Mouse (Mus musculus) G1E-ER4 (cell line): Measurements from ENCODE around the gene Chrnb1. TPM values are rescaled to one million over a fixed set of nuclear protein-coding genes. Genes with fewer than 3 reads are reported as not detected.

Source experiments
- GATA1 ChIP-seq: IDR thresholded peaks from one replicate; pipeline ENCODE4 v1.8.0; 2012; ENCODE audit warnings: low read length, inconsistent platforms
- polyA plus RNA-seq: library from polyadenylated mRNA; stranded (reverse); fragments of >175 nt; gene quantifications from 2 replicates; pipeline ENCODE4 v1.2.3, GENCODE M21; 2012

The Chrnb1 gene
- polyA plus RNA-seq, 1 experiment, result 0.11 TPM

- TF ChIP-seq GATA1, result no peak
Observed at GRCm38 (mm10) chr11:69765221-69766125, 30.3 kb downstream of the Chrnb1 start, which contains the start of gene Zbtb4. TSS of gene Zbtb4 (plus strand) at chr11:69765912.

- TF ChIP-seq GATA1, result no peak
Observed at GRCm38 (mm10) chr11:69763551-69763950, 32.2 kb downstream of the Chrnb1 start.

DNA sequence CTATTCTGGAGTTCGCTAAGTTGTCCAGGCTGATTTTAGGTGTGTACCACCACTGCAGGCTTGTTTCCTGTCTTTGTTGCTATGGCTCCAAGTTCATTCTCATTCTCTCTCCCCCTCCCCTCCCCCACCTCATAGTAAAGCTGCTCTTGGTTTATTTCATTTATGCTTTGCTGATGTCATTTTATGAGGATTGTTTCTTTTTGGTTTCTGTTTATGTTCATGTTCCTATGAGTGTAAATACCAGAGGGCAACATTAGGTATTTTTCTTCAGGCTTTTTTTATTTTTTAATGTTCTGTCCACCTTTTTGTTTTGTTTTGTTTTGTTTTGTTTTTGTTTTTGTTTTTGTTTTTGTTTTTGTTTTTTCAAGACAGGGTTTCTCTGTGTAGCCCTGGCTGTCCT, 33.9 kb downstream of the Chrnb1 start, which contains the start of gene Slc35g3:
Slc35g3 (minus strand) TSS at position 101 of the 400 bp plus-strand sequence.
- TF ChIP-seq GATA1, result no peak

DNA sequence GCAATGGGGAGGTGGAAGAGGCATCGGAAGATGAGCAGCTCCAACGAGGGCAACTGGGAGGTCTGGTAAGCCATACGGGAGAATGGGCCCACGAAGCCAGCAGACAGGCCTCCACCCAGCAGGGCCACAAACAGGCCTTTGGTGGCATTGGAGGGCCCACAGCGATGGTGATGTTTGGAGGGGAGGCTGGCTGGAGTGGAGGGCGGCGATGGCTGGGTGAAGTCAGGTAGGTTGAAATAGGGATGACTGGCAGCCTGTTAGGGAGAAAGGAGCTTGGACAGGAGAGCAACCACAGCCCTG, 34.9 kb downstream of the Chrnb1 start:
- TF ChIP-seq GATA1, result no peak

- TF ChIP-seq GATA1, result no peak
Observed at GRCm38 (mm10) chr11:69760160-69760900, 35.4 kb downstream of the Chrnb1 start.

GRCm38 (mm10) chr11:69758971-69759721, 36.6 kb downstream of the Chrnb1 start:
- no peak for TF ChIP-seq GATA1

DNA sequence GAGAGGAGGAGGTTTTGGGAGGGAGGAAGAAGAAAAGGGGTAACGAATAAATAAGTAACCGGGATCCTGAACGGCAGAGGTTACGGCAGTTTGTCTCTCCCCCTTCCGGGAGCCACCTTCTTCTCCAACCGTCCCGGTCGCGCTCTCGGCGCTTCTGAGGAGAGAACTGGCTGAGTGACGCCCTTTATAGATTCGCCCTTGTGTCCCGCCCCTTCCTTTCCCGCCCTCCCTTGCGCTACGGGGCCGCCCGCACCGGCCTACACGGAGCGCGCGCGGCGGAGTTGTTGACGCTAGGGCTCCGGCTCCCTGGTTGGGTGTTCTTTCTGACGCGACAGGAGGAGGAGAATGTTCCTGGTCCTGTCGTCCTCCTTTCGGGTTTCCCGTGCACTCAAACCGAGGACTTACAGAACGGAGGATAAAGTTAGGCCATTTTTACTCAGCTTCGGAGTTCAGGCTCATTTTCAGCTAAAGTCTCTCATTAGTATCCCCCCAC, 37.2 kb downstream of the Chrnb1 start, which contains the start of gene Polr2a:
Polr2a (minus strand) TSS at position 160 of the 493 bp plus-strand sequence.
- no peak for TF ChIP-seq GATA1

- TF ChIP-seq GATA1, result no peak
Observed at GRCm38 (mm10) chr11:69758090-69758456, 37.7 kb downstream of the Chrnb1 start.

GRCm38 (mm10) chr11:69757303-69758089, 38.2 kb downstream of the Chrnb1 start:
- no peak for TF ChIP-seq GATA1

GRCm38 (mm10) chr11:69754701-69755100, 41.0 kb downstream of the Chrnb1 start:
- no peak for TF ChIP-seq GATA1

DNA sequence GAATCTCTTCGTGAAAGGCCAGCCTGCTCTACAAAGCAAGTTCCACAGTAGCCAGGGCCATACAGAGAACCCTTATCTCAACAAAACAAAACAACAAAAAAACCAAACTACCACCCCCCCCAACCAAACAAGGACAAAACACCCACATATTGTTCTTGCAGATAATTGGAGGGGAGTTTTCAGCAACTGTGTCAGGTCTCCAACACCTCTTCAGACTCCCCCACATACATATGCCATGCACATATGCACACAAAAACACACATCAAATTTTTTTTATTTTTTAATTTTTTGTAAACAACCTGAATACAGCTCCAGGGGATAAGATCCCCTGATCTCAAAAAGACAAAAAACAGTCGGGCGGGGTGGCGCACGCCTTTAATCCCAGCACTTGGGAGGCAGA, 41.5 kb downstream of the Chrnb1 start:
- TF ChIP-seq GATA1, result no peak

GRCm38 (mm10) chr11:69752686-69753085, 43.1 kb downstream of the Chrnb1 start:
- no peak for TF ChIP-seq GATA1

DNA sequence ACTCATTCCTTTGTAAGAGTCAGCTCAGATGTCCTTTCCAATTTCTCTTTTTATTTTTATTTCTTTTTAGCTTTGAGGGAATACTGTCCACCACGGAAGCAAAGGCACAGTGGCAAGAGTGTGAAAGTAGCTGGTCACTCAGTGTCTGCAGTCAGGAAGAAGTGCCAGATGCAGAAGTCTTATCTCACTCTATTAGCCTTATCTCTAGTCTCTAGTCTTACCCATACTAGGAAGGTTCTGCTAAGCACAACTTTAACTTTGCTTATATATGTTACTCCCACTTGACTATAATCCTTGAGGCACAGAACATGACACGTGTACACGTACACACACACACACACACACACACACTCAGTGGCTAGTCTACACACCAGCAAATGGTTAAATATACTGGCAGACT, 44.1 kb downstream of the Chrnb1 start:
- TF ChIP-seq GATA1, result peak; percentile 66

Other genes starting within 250 kb of the Chrnb1 start
- gene Dnah2, start 246.8 kb downstream of the Chrnb1 start, polyA plus RNA-seq, result 0.01 and 0.02 TPM in 2 replicates
- 0.66 and 0.68 TPM in 2 replicates for gene Efnb3, start 235.7 kb downstream of the Chrnb1 start, polyA plus RNA-seq
- gene Wrap53, start 215.7 kb downstream of the Chrnb1 start, polyA plus RNA-seq, result 11.0 and 23.0 TPM in 2 replicates
- gene Trp53, start 215.6 kb downstream of the Chrnb1 start, polyA plus RNA-seq, result 209 and 211 TPM in 2 replicates
- 69.6 and 87.4 TPM in 2 replicates for gene Atp1b2, start 190.0 kb downstream of the Chrnb1 start, polyA plus RNA-seq
- not detected in 2 replicates for gene Shbg, start 178.0 kb downstream of the Chrnb1 start, polyA plus RNA-seq
- not detected in 2 replicates for gene Sat2, start 173.9 kb downstream of the Chrnb1 start, polyA plus RNA-seq
- 76.6 and 104 TPM in 2 replicates for gene Fxr2, start 163.0 kb downstream of the Chrnb1 start, polyA plus RNA-seq
- 0.30 and 0.49 TPM in 2 replicates for gene Sox15, start 140.6 kb downstream of the Chrnb1 start, polyA plus RNA-seq
- 24.4 and 30.0 TPM in 2 replicates for gene Mpdu1, start 133.3 kb downstream of the Chrnb1 start, polyA plus RNA-seq
- gene Cd68, start 129.8 kb downstream of the Chrnb1 start, polyA plus RNA-seq, result 1.1 and 1.2 TPM in 2 replicates
- gene Eif4a1, start 123.5 kb downstream of the Chrnb1 start, polyA plus RNA-seq, result 326 and 403 TPM in 2 replicates
- gene Senp3, start 113.9 kb downstream of the Chrnb1 start, polyA plus RNA-seq, result 117 and 153 TPM in 2 replicates
- not detected in 2 replicates for gene Tnfsf13, start 110.2 kb downstream of the Chrnb1 start, polyA plus RNA-seq
- not detected in 2 replicates for gene Tnfsf12, start 100.1 kb downstream of the Chrnb1 start, polyA plus RNA-seq
- not detected in 2 replicates for gene Tnfsfm13, start 99.8 kb downstream of the Chrnb1 start, polyA plus RNA-seq
- 65.1 and 65.3 TPM in 2 replicates for gene Polr2a, start 37.3 kb downstream of the Chrnb1 start, polyA plus RNA-seq
- gene Slc35g3, start 34.0 kb downstream of the Chrnb1 start, polyA plus RNA-seq, result not detected in 2 replicates
- gene Zbtb4, start 30.0 kb downstream of the Chrnb1 start, polyA plus RNA-seq, result 14.5 and 15.2 TPM in 2 replicates
- 0.39 and 0.53 TPM in 2 replicates for gene Fgf11, start 5.9 kb upstream of the Chrnb1 start, polyA plus RNA-seq
- gene Tmem102, start 9.7 kb upstream of the Chrnb1 start, polyA plus RNA-seq, result not detected in 2 replicates
- gene Gm39566, start 19.4 kb upstream of the Chrnb1 start, polyA plus RNA-seq, result not detected in 2 replicates
- not detected in 2 replicates for gene Spem2, start 22.5 kb upstream of the Chrnb1 start, polyA plus RNA-seq
- not detected in 2 replicates for gene Spem1, start 26.2 kb upstream of the Chrnb1 start, polyA plus RNA-seq
- gene Nlgn2, start 41.8 kb upstream of the Chrnb1 start, polyA plus RNA-seq, result 0.99 and 1.1 TPM in 2 replicates
- gene Tmem256, start 42.6 kb upstream of the Chrnb1 start, polyA plus RNA-seq, result 404 and 460 TPM in 2 replicates
- gene Plscr3, start 50.4 kb upstream of the Chrnb1 start, polyA plus RNA-seq, result 43.0 and 56.9 TPM in 2 replicates
- 0.09 and 0.91 TPM in 2 replicates for gene Tnk1, start 62.8 kb upstream of the Chrnb1 start, polyA plus RNA-seq
- not detected in 2 replicates for gene Tmem95, start 82.1 kb upstream of the Chrnb1 start, polyA plus RNA-seq
- gene Kctd11, start 85.5 kb upstream of the Chrnb1 start, polyA plus RNA-seq, result 0.27 and 0.39 TPM in 2 replicates
- gene Acap1, start 99.6 kb upstream of the Chrnb1 start, polyA plus RNA-seq, result 107 and 119 TPM in 2 replicates
- 1.0 and 1.5 TPM in 2 replicates for gene 2810408A11Rik, start 105.0 kb upstream of the Chrnb1 start, polyA plus RNA-seq
- 83.2 and 85.5 TPM in 2 replicates for gene Neurl4, start 105.1 kb upstream of the Chrnb1 start, polyA plus RNA-seq
- gene Gps2, start 117.9 kb upstream of the Chrnb1 start, polyA plus RNA-seq, result 246 and 266 TPM in 2 replicates
- 3,518 and 5,018 TPM in 2 replicates for gene Eif5a, start 126.0 kb upstream of the Chrnb1 start, polyA plus RNA-seq
- gene Ybx2, start 139.9 kb upstream of the Chrnb1 start, polyA plus RNA-seq, result 0.19 TPM in 1 of 2 replicates, not detected in the other
- 0.03 and 0.35 TPM in 2 replicates for gene Slc2a4, start 152.2 kb upstream of the Chrnb1 start, polyA plus RNA-seq
- gene Cldn7, start 168.8 kb upstream of the Chrnb1 start, polyA plus RNA-seq, result not detected in 2 replicates
- gene Ctdnep1, start 185.2 kb upstream of the Chrnb1 start, polyA plus RNA-seq, result 224 and 279 TPM in 2 replicates
- gene Elp5, start 186.6 kb upstream of the Chrnb1 start, polyA plus RNA-seq, result 7.7 and 13.2 TPM in 2 replicates
- gene Gabarap, start 195.2 kb upstream of the Chrnb1 start, polyA plus RNA-seq, result 164 and 205 TPM in 2 replicates
- gene Phf23, start 199.8 kb upstream of the Chrnb1 start, polyA plus RNA-seq, result 92.5 and 117 TPM in 2 replicates
- 59.6 and 66.9 TPM in 2 replicates for gene Dvl2, start 204.7 kb upstream of the Chrnb1 start, polyA plus RNA-seq
- gene Acadvl, start 219.5 kb upstream of the Chrnb1 start, polyA plus RNA-seq, result 19.7 and 28.8 TPM in 2 replicates
- 7.4 and 7.6 TPM in 2 replicates for gene Dlg4, start 221.0 kb upstream of the Chrnb1 start, polyA plus RNA-seq